Mouse (Mus musculus): ENCODE results near the gene Ralgapb.

GRCm38 (mm10) chr2:158413240-158413639 lies 3.6 kb downstream of the Ralgapb start:
- no peak for TF ChIP-seq MAFK (IDR thresholded peaks at IDR 0.05; ENCODE audit: insufficient read depth, low read depth, low read length)
- TF ChIP-seq HCFC1 (IDR thresholded peaks at IDR 0.05; ENCODE audit: borderline replicate concordance, insufficient read depth, low read length) = no peak
- no peak for TF ChIP-seq CHD2 (IDR thresholded peaks at IDR 0.05; ENCODE audit: low read depth, low read length)
- no peak for TF ChIP-seq ZC3H11A (IDR thresholded peaks at IDR 0.05; ENCODE audit: borderline replicate concordance, low read depth, low read length)
